Mouse (Mus musculus) hindbrain, embryonic 10.5 days (tissue): Measurements from ENCODE around the gene Spaca6. TPM values are rescaled to one million over a fixed set of nuclear protein-coding genes. Genes with fewer than 3 reads are reported as not detected.
"Not testable (repeated sequence)": the region's sequence is repeated elsewhere in the genome, so short reads cannot be mapped to it uniquely, and the experiment has no call there.

Experiments used
- DNase-seq: peaks from one replicate; pipeline ENCODE4 v3.0.0-alpha.2; 2017; ENCODE audit warnings: low spot score
- H3K27ac ChIP-seq: fragments of 300-500 bp; sonication (generic); 2 replicates; pipeline ENCODE4 v1.5.1; 2016; ENCODE audit warnings: mild to moderate bottlenecking, moderate library complexity
- H3K27me3 ChIP-seq: fragments of 300-500 bp; sonication (generic); 2 replicates; pipeline ENCODE4 v1.6.1; 2016; ENCODE audit warnings: mild to moderate bottlenecking; ENCODE audit not compliant: poor library complexity, insufficient read depth, severe bottlenecking
- H3K36me3 ChIP-seq: fragments of 300-500 bp; sonication (generic); 2 replicates; pipeline ENCODE4 v1.6.1; 2016; ENCODE audit warnings: mild to moderate bottlenecking, moderate library complexity
- H3K4me1 ChIP-seq: fragments of 300-500 bp; sonication (generic); replicated peaks from 2 replicates; pipeline ENCODE4 v1.6.1; 2016; ENCODE audit warnings: mild to moderate bottlenecking
- H3K4me3 ChIP-seq: fragments of 300-500 bp; sonication (generic); 2 replicates; pipeline ENCODE4 v1.5.1; 2016; ENCODE audit warnings: mild to moderate bottlenecking, moderate library complexity
- H3K9me3 ChIP-seq: fragments of 300-500 bp; sonication (generic); 2 replicates; pipeline ENCODE4 v1.6.1; 2016; ENCODE audit warnings: mild to moderate bottlenecking, moderate library complexity
- WGBS: fragments of 180-500 bp; shearing (Covaris S2); methylation state at CpG from one replicate; pipeline ENCODE4 v1.1.7; 2016; 5-methylcytosine and 5-hydroxymethylcytosine counted together
- polyA plus RNA-seq: library from polyadenylated mRNA; unstranded; fragments of >200 nt; fragmentation: Nextera tagmentation; extraction: Ambion mirVana; gene quantifications from 2 replicates; pipeline ENCODE4 v1.2.1, GENCODE M21; 2016

The Spaca6 gene
- polyA plus RNA-seq, 1 experiment from 2014 or later = 43.9 TPM

- WGBS = 70% methylated on average over 7 of the region's 7 CpGs
- H3K36me3 ChIP-seq = peaks cover 60% of the 10 kb centered on the region
- H3K27ac ChIP-seq = peak overlapping the region; percentile 99
- no peak for DNase-seq
- peaks cover 54% of the 10 kb centered on the region for H3K4me1 ChIP-seq
- H3K9me3 ChIP-seq = no peaks in the 10 kb centered on the region
- no peaks in the 10 kb centered on the region for H3K27me3 ChIP-seq
- peak overlapping the region; percentile 89 for H3K4me3 ChIP-seq
Measured at GRCm38 (mm10) chr17:17830731-17831130, 3.8 kb downstream of the Spaca6 start.

GRCm38 (mm10) chr17:17834896-17835295, 7.9 kb downstream of the Spaca6 start:
- Histone ChIP-seq H3K27ac (no peak overlapping the region), H3K4me1 (peaks cover 66% of the 10 kb centered on the region), H3K9me3 (no peaks in the 10 kb centered on the region), H3K27me3 (no peaks in the 10 kb centered on the region), H3K4me3 (no peak overlapping the region), H3K36me3 (peaks cover 88% of the 10 kb centered on the region)
- 33% methylated on average over 1 of the region's 1 CpGs for WGBS
- no peak for DNase-seq

GRCm38 (mm10) chr17:17836101-17836500, 9.1 kb downstream of the Spaca6 start:
- peaks cover 54% of the 10 kb centered on the region for H3K4me1 ChIP-seq
- no peak for DNase-seq
- 92% methylated on average over 5 of the region's 5 CpGs for WGBS
- peaks cover 88% of the 10 kb centered on the region for H3K36me3 ChIP-seq
- H3K9me3 ChIP-seq = no peaks in the 10 kb centered on the region
- no peaks in the 10 kb centered on the region for H3K27me3 ChIP-seq
- no peak overlapping the region for H3K4me3 ChIP-seq
- H3K27ac ChIP-seq = no peak overlapping the region

- WGBS = 6% methylated on average over 13 of the region's 13 CpGs
- H3K27me3 ChIP-seq = no peaks in the 10 kb centered on the region
- H3K36me3 ChIP-seq = peaks cover 87% of the 10 kb centered on the region
- peak overlapping the region; percentile 86 for H3K27ac ChIP-seq
- H3K9me3 ChIP-seq = no peaks in the 10 kb centered on the region
- peaks cover 45% of the 10 kb centered on the region for H3K4me1 ChIP-seq
- peak; percentile 33 for DNase-seq
- H3K4me3 ChIP-seq = peak overlapping the region; percentile 59
Measured at GRCm38 (mm10) chr17:17837426-17837825, 10.5 kb downstream of the Spaca6 start.

GRCm38 (mm10) chr17:17837919-17838701, 11.2 kb downstream of the Spaca6 start:
- no peaks in the 10 kb centered on the region for H3K27me3 ChIP-seq
- H3K36me3 ChIP-seq = peaks cover 86% of the 10 kb centered on the region
- peak overlapping the region; percentile 86 for H3K27ac ChIP-seq
- DNase-seq = peak; percentile 89
- WGBS = under 1% methylated on average over 43 of the region's 43 CpGs
- peak overlapping the region; percentile 59 for H3K4me3 ChIP-seq
- H3K9me3 ChIP-seq = no peaks in the 10 kb centered on the region
- H3K4me1 ChIP-seq = peaks cover 45% of the 10 kb centered on the region

- Histone ChIP-seq H3K4me3 (no peak overlapping the region), H3K9me3 (no peaks in the 10 kb centered on the region), H3K36me3 (peaks cover 81% of the 10 kb centered on the region), H3K27ac (no peak overlapping the region), H3K4me1 (peaks cover 40% of the 10 kb centered on the region), H3K27me3 (no peaks in the 10 kb centered on the region)
- WGBS = 95% methylated on average over 2 of the region's 2 CpGs
- DNase-seq = no peak
Measured at GRCm38 (mm10) chr17:17839276-17839675, 12.3 kb downstream of the Spaca6 start.

DNA sequence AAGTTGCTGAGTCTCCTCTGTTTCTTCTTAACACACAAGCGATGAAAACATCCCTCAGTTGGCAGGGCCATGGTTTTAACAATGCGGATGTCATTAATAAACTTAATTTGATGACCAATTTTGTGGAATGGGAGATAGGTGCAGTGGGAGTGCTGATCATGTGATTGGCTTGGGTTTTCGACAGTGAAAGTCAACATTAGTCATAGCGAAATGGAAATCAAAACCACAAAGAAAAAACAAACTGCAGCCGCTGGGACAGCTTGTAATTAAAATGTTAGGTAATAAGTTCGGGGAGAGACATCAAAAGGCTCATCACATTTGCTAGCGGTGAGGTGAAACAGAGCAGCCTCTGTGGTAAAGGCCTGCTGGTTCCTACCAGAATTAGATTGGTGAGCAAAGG, 13.8 kb downstream of the Spaca6 start:
- H3K4me1 ChIP-seq = peaks cover 31% of the 10 kb centered on the region
- no peak overlapping the region for H3K27ac ChIP-seq
- H3K36me3 ChIP-seq = peaks cover 65% of the 10 kb centered on the region
- no peaks in the 10 kb centered on the region for H3K27me3 ChIP-seq
- DNase-seq = no peak
- H3K9me3 ChIP-seq = no peaks in the 10 kb centered on the region
- WGBS = 93% methylated on average over 7 of the region's 7 CpGs
- no peak overlapping the region for H3K4me3 ChIP-seq

- Histone ChIP-seq H3K4me3 (no peak overlapping the region), H3K27ac (no peak overlapping the region), H3K9me3 (no peaks in the 10 kb centered on the region), H3K27me3 (peaks cover 8% of the 10 kb centered on the region; the same call in 1 of the 2 replicates), H3K36me3 (peaks cover 47% of the 10 kb centered on the region), H3K4me1 (peaks cover 2% of the 10 kb centered on the region)
- DNase-seq = no peak
- WGBS = 76% methylated on average over 27 of the region's 27 CpGs
Measured at GRCm38 (mm10) chr17:17843534-17844261, 16.7 kb downstream of the Spaca6 start.

DNA sequence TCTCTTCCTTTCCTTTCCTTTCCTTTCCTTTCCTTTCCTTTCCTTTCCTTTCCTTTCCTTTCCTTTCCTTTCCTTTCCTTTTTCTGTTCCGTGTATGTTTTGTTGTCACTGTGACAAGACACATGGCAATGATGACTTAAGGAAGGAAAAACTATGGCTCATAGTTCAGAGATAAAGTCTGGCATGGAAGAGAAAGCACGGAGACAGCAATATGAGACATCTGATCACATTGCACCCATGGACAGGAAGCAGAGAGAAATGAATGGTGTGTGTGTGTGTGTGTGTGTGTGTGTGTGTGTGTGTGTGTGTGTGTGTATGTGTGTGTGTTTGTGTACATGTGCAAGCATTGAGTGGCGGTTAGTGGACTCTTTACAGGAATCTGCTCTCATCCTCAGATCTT, 17.6 kb downstream of the Spaca6 start:
- H3K36me3 ChIP-seq = peaks cover 39% of the 10 kb centered on the region
- DNase-seq, H3K27ac ChIP-seq, H3K4me1 ChIP-seq, H3K4me3 ChIP-seq, H3K9me3 ChIP-seq: not testable (repeated sequence)
- H3K27me3 ChIP-seq = peaks cover 17% of the 10 kb centered on the region
- 93% methylated on average over 3 of the region's 3 CpGs for WGBS

DNA sequence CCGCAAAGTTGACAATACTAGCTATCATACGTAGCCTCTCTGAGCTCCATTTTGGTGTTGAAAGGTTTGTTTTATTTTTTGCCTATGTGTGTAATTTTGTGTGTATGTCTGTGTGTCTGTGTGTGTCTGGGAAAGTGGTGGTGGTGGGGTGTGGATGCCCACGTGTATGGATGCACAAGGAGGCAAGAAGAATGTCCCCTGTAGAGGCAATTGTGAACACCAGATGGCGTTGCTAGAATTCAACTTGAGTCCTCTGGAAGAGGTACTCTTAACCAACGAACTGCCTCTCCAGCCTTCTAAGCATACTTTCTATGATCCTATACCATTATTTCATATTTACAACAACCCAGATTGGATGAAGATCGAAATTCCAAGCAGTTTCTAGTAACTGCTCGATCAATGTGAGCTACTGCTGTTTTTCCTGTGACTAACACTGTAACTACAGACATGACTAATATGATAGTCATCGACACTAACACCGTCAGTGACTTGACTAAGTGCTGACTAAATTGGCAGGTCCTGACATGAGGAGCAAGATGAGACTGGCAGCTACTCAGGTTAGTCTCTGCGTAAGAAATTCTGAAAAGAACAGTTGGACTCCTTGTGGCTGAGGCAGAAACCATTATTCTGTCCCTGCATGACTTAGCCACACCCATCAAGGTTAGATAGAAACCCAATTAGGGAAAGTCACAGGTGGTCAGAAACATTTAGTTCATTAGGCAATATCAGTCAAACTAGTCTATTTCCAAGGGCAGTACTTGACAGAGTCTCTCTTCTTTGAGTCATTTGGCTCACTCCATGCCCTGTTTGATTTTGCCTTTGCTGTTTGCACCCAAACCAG, 18.4 kb downstream of the Spaca6 start:
- Histone ChIP-seq H3K4me3 (no peak overlapping the region), H3K9me3 (no peaks in the 10 kb centered on the region), H3K4me1 (peaks cover 6% of the 10 kb centered on the region; the same call in 1 of the 2 replicates), H3K36me3 (peaks cover 31% of the 10 kb centered on the region), H3K27ac (no peak overlapping the region), H3K27me3 (peaks cover 25% of the 10 kb centered on the region)
- no peak for DNase-seq
- WGBS = 75% methylated on average over 10 of the region's 10 CpGs

- Histone ChIP-seq H3K36me3 (0 out of 2 replicates have a peak, but pooled peaks cover under 1% of the 10 kb centered on the region), H3K4me3 (no peak overlapping the region), H3K4me1 (peaks cover 6% of the 10 kb centered on the region; the same call in 1 of the 2 replicates), H3K27ac (no peak overlapping the region), H3K9me3 (no peaks in the 10 kb centered on the region), H3K27me3 (peaks cover 37% of the 10 kb centered on the region)
- WGBS = 83% methylated on average over 2 of the region's 2 CpGs
- no peak for DNase-seq
Measured at GRCm38 (mm10) chr17:17848988-17849387, 22.0 kb downstream of the Spaca6 start.

DNA sequence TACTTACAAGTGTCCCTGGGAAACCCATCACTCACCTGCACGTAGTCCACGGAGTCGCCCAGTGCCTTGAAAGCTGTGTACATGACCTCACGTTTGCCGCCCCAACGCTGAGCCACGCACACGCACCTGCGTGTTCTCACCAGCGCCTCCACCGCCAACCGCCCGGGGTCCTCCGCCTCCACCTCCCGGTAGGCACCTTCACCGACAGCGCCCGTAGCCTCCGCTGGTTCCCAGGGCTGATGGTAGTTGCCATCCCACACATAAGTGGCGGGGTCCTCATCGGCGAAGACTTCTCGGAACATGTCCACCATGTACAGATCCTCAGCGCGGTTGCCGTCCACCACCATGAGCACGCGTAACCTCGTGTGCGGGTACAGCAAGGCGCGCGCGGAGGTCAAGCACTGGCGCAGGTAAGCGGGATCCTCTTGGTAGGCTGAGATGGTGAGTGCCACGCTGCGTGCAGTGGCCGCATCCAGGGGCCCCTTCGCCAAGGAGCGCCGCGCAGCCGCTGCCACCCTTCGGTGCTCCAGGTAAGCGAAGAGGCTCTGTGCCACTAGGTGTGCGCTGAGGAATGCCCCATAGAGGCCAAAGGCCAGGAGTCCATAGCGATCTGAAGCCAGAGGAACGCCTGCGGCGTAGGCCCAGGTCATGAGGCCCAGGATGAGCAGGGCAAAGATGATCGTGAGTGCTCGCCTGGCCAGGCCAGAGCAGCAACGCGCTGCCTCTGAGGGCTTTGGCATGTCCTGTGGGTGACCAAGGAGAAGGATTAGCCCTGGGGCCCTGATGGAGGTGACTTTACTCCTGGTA, 23.2 kb downstream of the Spaca6 start:
- WGBS = 16% methylated on average over 55 of the region's 55 CpGs
- Histone ChIP-seq H3K36me3 (no peaks in the 10 kb centered on the region), H3K27ac (no peak overlapping the region), H3K4me1 (peaks cover 8% of the 10 kb centered on the region; the same call in 1 of the 2 replicates), H3K9me3 (no peaks in the 10 kb centered on the region), H3K27me3 (peaks cover 37% of the 10 kb centered on the region), H3K4me3 (0 out of 2 replicates have a peak overlapping the region, but pooled peaks have one; percentile 16)
- no peak for DNase-seq
